ENCODE assay signal across 8 mouse cellular contexts in the genomic region with DNA sequence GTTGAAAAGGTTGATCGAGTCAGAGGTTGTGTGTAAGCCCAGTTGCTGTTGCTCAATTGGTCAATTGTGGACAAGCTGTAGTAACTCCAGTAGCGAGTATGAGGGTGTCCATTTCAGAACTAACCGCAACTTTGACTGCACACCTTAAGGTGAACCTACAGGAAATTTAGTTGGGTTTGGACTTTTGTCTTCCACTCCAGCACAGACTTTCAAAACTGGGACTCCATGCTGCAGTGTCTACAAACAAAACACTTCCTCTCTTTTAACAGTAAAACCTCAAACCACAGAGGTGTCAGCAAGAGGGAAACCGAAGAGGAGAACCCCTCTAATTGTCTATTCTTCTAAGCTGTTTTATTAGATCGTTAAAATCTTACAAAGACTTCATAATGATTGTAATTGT. TPM values are rescaled to one million over a fixed set of nuclear protein-coding genes. Genes with fewer than 3 reads are reported as not detected.
A peak's percentile ranks its signal among the peaks of the same experiment; 100 is the strongest.
DNase-seq lines count a peak whose midpoint lies in the region; ATAC-seq and TF ChIP-seq lines count a peak whose summit lies in the region.

No protein-coding gene starts in this region.

- peak overlapping the region; percentile 81 for H3K4me2 ChIP-seq in forebrain, embryonic 16.5 days (ENCODE audit: low read length)
- peak overlapping the region; percentile 88 for H3K4me2 ChIP-seq in liver, embryonic 16.5 days (ENCODE audit: low read depth, low read length)

- no peak for TF ChIP-seq POLR2A in heart, adult 2 months (IDR thresholded peaks at IDR 0.05; ENCODE audit: insufficient read depth, low read depth, low read length)

- ATAC-seq in forebrain, embryonic 16.5 days = no peak
- ATAC-seq in liver, embryonic 16.5 days (ENCODE audit: low read depth) = no peak

- H3K79me2 ChIP-seq in heart, adult 2 months (replicated peaks; ENCODE audit: control insufficient read depth, insufficient read depth, low read length) = peaks cover 7% of the 10 kb centered on the region

- no peak for DNase-seq in heart, adult 2 months
- DNase-seq in heart, postnatal 25 days (ENCODE audit: low spot score) = no peak
- peak; percentile 62 for DNase-seq in CD4-positive helper T cell, adult 2 months (ENCODE audit: low read depth, low spot score)
- no peak for DNase-seq in adrenal gland, adult 2 months
- DNase-seq in spleen, postnatal 14 days (ENCODE audit: low spot score in 2 of 2) = no peak
- no peak for DNase-seq in retina, embryonic 14.5 days (ENCODE audit: low spot score)

- WGBS in heart, adult 2 months = 39% methylated on average over 5 of the region's 5 CpGs
- WGBS in forebrain, embryonic 16.5 days = 37% methylated on average over 5 of the region's 5 CpGs
- WGBS in liver, embryonic 16.5 days (ENCODE audit: insufficient replicate concordance) = 15% methylated on average over 5 of the region's 5 CpGs

- TF ChIP-seq EP300 in heart, adult 2 months (IDR thresholded peaks at IDR 0.05; ENCODE audit: insufficient read depth, low read depth, low read length) = no peak

- peak overlapping the region; percentile 96 for H3K4me3 ChIP-seq in heart, adult 2 months
- H3K4me3 ChIP-seq in forebrain, embryonic 16.5 days (replicated peaks; ENCODE audit: low read length) = peak overlapping the region; percentile 96
- H3K4me3 ChIP-seq in liver, embryonic 16.5 days (ENCODE audit: low read depth, low read length) = peak overlapping the region; percentile 87

- peaks cover 3% of the 10 kb centered on the region; the same call in 1 of the 2 replicates for H3K9me3 ChIP-seq in forebrain, embryonic 16.5 days (ENCODE audit: control insufficient read depth, low read length)
- no peaks in the 10 kb centered on the region for H3K9me3 ChIP-seq in liver, embryonic 16.5 days (replicated peaks; ENCODE audit: control insufficient read depth, low read length)

- peaks cover 3% of the 10 kb centered on the region; the same call in 1 of the 2 replicates for H3K36me3 ChIP-seq in heart, adult 2 months (ENCODE audit: control insufficient read depth, insufficient read depth, low read length)
- H3K36me3 ChIP-seq in forebrain, embryonic 16.5 days (ENCODE audit: control insufficient read depth, insufficient read depth) = no peaks in the 10 kb centered on the region
- no peaks in the 10 kb centered on the region; the same call in 1 of the 2 replicates for H3K36me3 ChIP-seq in liver, embryonic 16.5 days (ENCODE audit: control insufficient read depth, insufficient read depth)

- H3K27me3 ChIP-seq in heart, adult 2 months (ENCODE audit: control insufficient read depth, insufficient read depth, low read length) = no peaks in the 10 kb centered on the region
- no peaks in the 10 kb centered on the region for H3K27me3 ChIP-seq in forebrain, embryonic 16.5 days (replicated peaks; ENCODE audit: control insufficient read depth, insufficient read depth, low read length)
- no peaks in the 10 kb centered on the region for H3K27me3 ChIP-seq in liver, embryonic 16.5 days (ENCODE audit: control insufficient read depth, insufficient read depth, low read depth, low read length)

- no peak overlapping the region for H3K9ac ChIP-seq in heart, adult 2 months (ENCODE audit: low read depth, low read length)
- H3K9ac ChIP-seq in forebrain, embryonic 16.5 days (replicated peaks; ENCODE audit: low read depth, low read length) = no peak overlapping the region
- no peak overlapping the region for H3K9ac ChIP-seq in liver, embryonic 16.5 days (ENCODE audit: low read depth, low read length)

- intact Hi-C loops in heart, adult 2 months (cut with DNase I) = loop anchor here (10.0 kb wide), 1 partner anchor 49 kb away; no protein-coding TSS in a partner anchor
- intact Hi-C loops in heart, postnatal 25 days (cut with DNase I) = loop anchor here (2.0 kb wide), 1 partner anchor 15 kb away; no protein-coding TSS in a partner anchor

- no peak for TF ChIP-seq CTCF in heart, adult 2 months (IDR thresholded peaks at IDR 0.05)

- H3K27ac ChIP-seq in heart, adult 2 months = no peak overlapping the region
- H3K27ac ChIP-seq in forebrain, embryonic 16.5 days (ENCODE audit: low read length) = no peak overlapping the region
- no peak overlapping the region for H3K27ac ChIP-seq in liver, embryonic 16.5 days (ENCODE audit: low read length)

- H3K4me1 ChIP-seq in heart, adult 2 months (ENCODE audit: control insufficient read depth, insufficient read depth, low read length) = peaks cover 18% of the 10 kb centered on the region
- H3K4me1 ChIP-seq in forebrain, embryonic 16.5 days (replicated peaks; ENCODE audit: control insufficient read depth, insufficient read depth, low read length) = peaks cover 21% of the 10 kb centered on the region
- H3K4me1 ChIP-seq in liver, embryonic 16.5 days (ENCODE audit: control insufficient read depth, low read depth, low read length) = peaks cover 25% of the 10 kb centered on the region

RNA-seq across cellular contexts. Expression of a gene that starts 2.1 kb away (rescaled TPM):
- total RNA-seq in heart, adult 2 months (2021) = 10 to 100 TPM; 43.3 to 49.6 TPM
- 34.9 and 39.4 TPM in 2 replicates for polyA plus RNA-seq in heart, adult 2 months (2012; rRNA removed)
- 10 to 100 TPM; 50.9 to 53.9 TPM for total RNA-seq in heart, postnatal 25 days (2021)
- polyA plus RNA-seq in forebrain, embryonic 16.5 days (2015; fragmentation: Nextera tagmentation; extraction: Ambion mirVana) = 370 and 392 TPM in 2 replicates
- 76.3 and 80.7 TPM in 2 replicates for polyA plus RNA-seq in liver, embryonic 16.5 days (2015; fragmentation: Nextera tagmentation; extraction: Ambion mirVana)
- 100 to 1,000 TPM; 123 to 138 TPM for total RNA-seq in adrenal gland, adult 2 months (2021)
- 127 and 140 TPM in 2 replicates for polyA plus RNA-seq in adrenal gland, adult 2 months (2012; rRNA removed)

RNA-seq across cellular contexts. Expression of a gene that starts 44.7 kb away (rescaled TPM):
- total RNA-seq in heart, adult 2 months (2021) = 1 to 10 TPM; 1.1 to 1.2 TPM
- polyA plus RNA-seq in heart, adult 2 months (2012; rRNA removed) = 1.7 and 2.1 TPM in 2 replicates
- total RNA-seq in heart, postnatal 25 days (2021) = 1 to 10 TPM; 1.3 to 1.5 TPM
- polyA plus RNA-seq in forebrain, embryonic 16.5 days (2015; fragmentation: Nextera tagmentation; extraction: Ambion mirVana) = 0.91 and 1.2 TPM in 2 replicates
- 7.1 and 8.1 TPM in 2 replicates for polyA plus RNA-seq in liver, embryonic 16.5 days (2015; fragmentation: Nextera tagmentation; extraction: Ambion mirVana)
- total RNA-seq in adrenal gland, adult 2 months (2021) = 1 to 10 TPM; 2.3 to 2.9 TPM
- 5.0 and 5.5 TPM in 2 replicates for polyA plus RNA-seq in adrenal gland, adult 2 months (2012; rRNA removed)
